Mouse (Mus musculus): Measurements from ENCODE around the gene Ppp1r12a. TPM values are rescaled to one million over a fixed set of nuclear protein-coding genes. Genes with fewer than 3 reads are reported as not detected.
A peak's percentile ranks its signal among the peaks of the same experiment; 100 is the strongest.

The Ppp1r12a gene
- 71.0 and 75.9 TPM in 2 replicates for polyA plus RNA-seq (2015; fragmentation: Nextera tagmentation; extraction: Ambion mirVana)

- peaks cover 26% of the 10 kb centered on the region for H3K4me1 ChIP-seq (ENCODE audit: control insufficient read depth, insufficient read depth, low read length)
- WGBS, result under 1% methylated on average over 70 of the region's 89 CpGs
- H3K36me3 ChIP-seq (ENCODE audit: control insufficient read depth, insufficient read depth, low read length), result no peaks in the 10 kb centered on the region
- H3K9me3 ChIP-seq (replicated peaks; ENCODE audit: control insufficient read depth, low read length, poor library complexity, severe bottlenecking), result no peaks in the 10 kb centered on the region
- peak within 1 kb of the TSS; percentile 100 for H3K9ac ChIP-seq (ENCODE audit: low read depth, low read length)
- H3K4me2 ChIP-seq (ENCODE audit: low read length), result peak within 1 kb of the TSS; percentile 75
- no peaks in the 10 kb centered on the region for H3K27me3 ChIP-seq (ENCODE audit: control insufficient read depth, insufficient read depth, low read depth, low read length)
- peak within 1 kb of the TSS; percentile 99 for H3K27ac ChIP-seq (ENCODE audit: low read length)
- ATAC-seq, result peak; percentile 97
- peak within 1 kb of the TSS; percentile 99 for H3K4me3 ChIP-seq (ENCODE audit: low read depth, low read length)
Observed at GRCm38 (mm10) chr10:108161261-108162256, at the start of gene Ppp1r12a. Gene Ppp1r12a (plus strand): TSS chr10:108162193.

- Histone ChIP-seq H3K9ac (ENCODE audit: low read depth, low read length) (peak overlapping the region; percentile 3), H3K36me3 (ENCODE audit: control insufficient read depth, insufficient read depth, low read length) (no peaks in the 10 kb centered on the region), H3K27ac (ENCODE audit: low read length) (no peak overlapping the region), H3K4me2 (ENCODE audit: low read length) (peak overlapping the region; percentile 45), H3K9me3 (replicated peaks; ENCODE audit: control insufficient read depth, low read length, poor library complexity, severe bottlenecking) (no peaks in the 10 kb centered on the region), H3K27me3 (ENCODE audit: control insufficient read depth, insufficient read depth, low read depth, low read length) (no peaks in the 10 kb centered on the region), H3K4me3 (ENCODE audit: low read depth, low read length) (peak overlapping the region; percentile 9), H3K4me1 (ENCODE audit: control insufficient read depth, insufficient read depth, low read length) (no peaks in the 10 kb centered on the region)
- WGBS, result 50% methylated on average over 17 of the region's 17 CpGs
- ATAC-seq, result peak; percentile 51; the same call in 1 of the 2 replicates
Observed at GRCm38 (mm10) chr10:108113361-108114237, 48.4 kb upstream of the Ppp1r12a start.

GRCm38 (mm10) chr10:108118200-108119163 is 43.5 kb upstream of the Ppp1r12a start:
- Histone ChIP-seq H3K4me1 (ENCODE audit: control insufficient read depth, insufficient read depth, low read length) (no peaks in the 10 kb centered on the region), H3K4me2 (ENCODE audit: low read length) (no peak overlapping the region), H3K36me3 (ENCODE audit: control insufficient read depth, insufficient read depth, low read length) (no peaks in the 10 kb centered on the region), H3K4me3 (ENCODE audit: low read depth, low read length) (no peak overlapping the region), H3K27ac (ENCODE audit: low read length) (no peak overlapping the region), H3K9me3 (replicated peaks; ENCODE audit: control insufficient read depth, low read length, poor library complexity, severe bottlenecking) (no peaks in the 10 kb centered on the region), H3K9ac (ENCODE audit: low read depth, low read length) (no peak overlapping the region), H3K27me3 (ENCODE audit: control insufficient read depth, insufficient read depth, low read depth, low read length) (no peaks in the 10 kb centered on the region)
- no peak for ATAC-seq
- 79% methylated on average over 13 of the region's 13 CpGs for WGBS

- H3K4me2 ChIP-seq (ENCODE audit: low read length), result no peak overlapping the region
- H3K4me1 ChIP-seq (ENCODE audit: control insufficient read depth, insufficient read depth, low read length), result no peaks in the 10 kb centered on the region
- no peak overlapping the region for H3K9ac ChIP-seq (ENCODE audit: low read depth, low read length)
- whole genome bisulfite sequencing, result 80% methylated on average over 1 of the region's 1 CpGs
- no peaks in the 10 kb centered on the region for H3K36me3 ChIP-seq (ENCODE audit: control insufficient read depth, insufficient read depth, low read length)
- no peak overlapping the region for H3K27ac ChIP-seq (ENCODE audit: low read length)
- no peaks in the 10 kb centered on the region for H3K9me3 ChIP-seq (replicated peaks; ENCODE audit: control insufficient read depth, low read length, poor library complexity, severe bottlenecking)
- no peak for ATAC-seq
- H3K27me3 ChIP-seq (ENCODE audit: control insufficient read depth, insufficient read depth, low read depth, low read length), result no peaks in the 10 kb centered on the region
- no peak overlapping the region for H3K4me3 ChIP-seq (ENCODE audit: low read depth, low read length)
Observed at GRCm38 (mm10) chr10:108119416-108119815, 42.6 kb upstream of the Ppp1r12a start.

GRCm38 (mm10) chr10:108124934-108125599 is 36.9 kb upstream of the Ppp1r12a start:
- no peak for ATAC-seq

GRCm38 (mm10) chr10:108129167-108129566 is 32.8 kb upstream of the Ppp1r12a start:
- H3K36me3 ChIP-seq (ENCODE audit: control insufficient read depth, insufficient read depth, low read length), result no peaks in the 10 kb centered on the region
- no peak overlapping the region for H3K9ac ChIP-seq (ENCODE audit: low read depth, low read length)
- no peak for ATAC-seq
- no peaks in the 10 kb centered on the region for H3K27me3 ChIP-seq (ENCODE audit: control insufficient read depth, insufficient read depth, low read depth, low read length)
- no peaks in the 10 kb centered on the region; the same call in 1 of the 2 replicates for H3K4me1 ChIP-seq (ENCODE audit: control insufficient read depth, insufficient read depth, low read length)
- H3K4me2 ChIP-seq (ENCODE audit: low read length), result no peak overlapping the region
- no peaks in the 10 kb centered on the region for H3K9me3 ChIP-seq (replicated peaks; ENCODE audit: control insufficient read depth, low read length, poor library complexity, severe bottlenecking)
- no peak overlapping the region for H3K27ac ChIP-seq (ENCODE audit: low read length)
- 93% methylated on average over 3 of the region's 3 CpGs for WGBS
- H3K4me3 ChIP-seq (ENCODE audit: low read depth, low read length), result no peak overlapping the region

More at GRCm38 (mm10) chr10:108124934-108125599, 36.9 kb upstream of the Ppp1r12a start:
- no peaks in the 10 kb centered on the region for H3K4me1 ChIP-seq (ENCODE audit: control insufficient read depth, insufficient read depth, low read length)
- H3K27ac ChIP-seq (ENCODE audit: low read length), result no peak overlapping the region
- H3K9ac ChIP-seq (ENCODE audit: low read depth, low read length), result no peak overlapping the region
- no peaks in the 10 kb centered on the region for H3K27me3 ChIP-seq (ENCODE audit: control insufficient read depth, insufficient read depth, low read depth, low read length)
- no peak overlapping the region for H3K4me2 ChIP-seq (ENCODE audit: low read length)
- no peaks in the 10 kb centered on the region for H3K9me3 ChIP-seq (replicated peaks; ENCODE audit: control insufficient read depth, low read length, poor library complexity, severe bottlenecking)
- 85% methylated on average over 3 of the region's 3 CpGs for WGBS
- no peaks in the 10 kb centered on the region for H3K36me3 ChIP-seq (ENCODE audit: control insufficient read depth, insufficient read depth, low read length)
- no peak overlapping the region for H3K4me3 ChIP-seq (ENCODE audit: low read depth, low read length)

GRCm38 (mm10) chr10:108131858-108132257 is 30.1 kb upstream of the Ppp1r12a start:
- H3K27me3 ChIP-seq (ENCODE audit: control insufficient read depth, insufficient read depth, low read depth, low read length), result no peaks in the 10 kb centered on the region
- ATAC-seq, result no peak
- no peaks in the 10 kb centered on the region for H3K36me3 ChIP-seq (ENCODE audit: control insufficient read depth, insufficient read depth, low read length)
- no peak overlapping the region for H3K9ac ChIP-seq (ENCODE audit: low read depth, low read length)
- no peak overlapping the region for H3K4me3 ChIP-seq (ENCODE audit: low read depth, low read length)
- 83% methylated on average over 6 of the region's 6 CpGs for WGBS
- no peak overlapping the region for H3K27ac ChIP-seq (ENCODE audit: low read length)
- no peaks in the 10 kb centered on the region; the same call in 1 of the 2 replicates for H3K4me1 ChIP-seq (ENCODE audit: control insufficient read depth, insufficient read depth, low read length)
- no peaks in the 10 kb centered on the region for H3K9me3 ChIP-seq (replicated peaks; ENCODE audit: control insufficient read depth, low read length, poor library complexity, severe bottlenecking)
- no peak overlapping the region for H3K4me2 ChIP-seq (ENCODE audit: low read length)

All from midbrain, embryonic 16.5 days (tissue).